Mouse (Mus musculus): ENCODE results near the gene Gm7356. TPM values are rescaled to one million over a fixed set of nuclear protein-coding genes. Genes with fewer than 3 reads are reported as not detected.
"Not testable (repeated sequence)": the region's sequence is repeated elsewhere in the genome, so short reads cannot be mapped to it uniquely, and the experiment has no call there.

Gene Gm7356
- polyA plus RNA-seq (2015; fragmentation: Nextera tagmentation; extraction: Ambion mirVana) = not detected in 2 replicates

- DNase-seq (ENCODE audit: low spot score) = not testable (repeated sequence)
Observed at GRCm38 (mm10) chr17:14003604-14004003, at the start of gene Gm7356. TSS of gene Gm7356 (minus strand) at chr17:14003704.

- not testable (repeated sequence) for DNase-seq (ENCODE audit: low spot score)
Observed at GRCm38 (mm10) chr17:14041880-14042279, 38.4 kb upstream of the Gm7356 start.

GRCm38 (mm10) chr17:14037012-14037411, 33.5 kb upstream of the Gm7356 start:
- not testable (repeated sequence) for DNase-seq (ENCODE audit: low spot score)

GRCm38 (mm10) chr17:14036113-14036512, 32.6 kb upstream of the Gm7356 start:
- DNase-seq (ENCODE audit: low spot score) = not testable (repeated sequence)

GRCm38 (mm10) chr17:13993425-13993824, 10.1 kb downstream of the Gm7356 start:
- not testable (repeated sequence) for DNase-seq (ENCODE audit: low spot score)

- no peak for DNase-seq (ENCODE audit: low spot score)
Observed at GRCm38 (mm10) chr17:13987690-13988089, 15.8 kb downstream of the Gm7356 start.

GRCm38 (mm10) chr17:13970796-13971195, 32.7 kb downstream of the Gm7356 start:
- DNase-seq (ENCODE audit: low spot score) = not testable (repeated sequence)

- not testable (repeated sequence) for DNase-seq (ENCODE audit: low spot score)
Observed at GRCm38 (mm10) chr17:13969917-13970316, 33.6 kb downstream of the Gm7356 start.

GRCm38 (mm10) chr17:13965048-13965447, 38.5 kb downstream of the Gm7356 start:
- not testable (repeated sequence) for DNase-seq (ENCODE audit: low spot score)

- not testable (repeated sequence) for DNase-seq (ENCODE audit: low spot score)
Observed at GRCm38 (mm10) chr17:13962245-13962644, 41.3 kb downstream of the Gm7356 start.

GRCm38 (mm10) chr17:13958129-13958528, 45.4 kb downstream of the Gm7356 start:
- not testable (repeated sequence) for DNase-seq (ENCODE audit: low spot score)

GRCm38 (mm10) chr17:13951570-13951969, 51.9 kb downstream of the Gm7356 start:
- DNase-seq (ENCODE audit: low spot score) = not testable (repeated sequence)

Other genes starting within 250 kb of the Gm7356 start
- 20.8 and 29.9 TPM in 2 replicates for gene Afdn, start 243.2 kb downstream of the Gm7356 start, polyA plus RNA-seq (2015; fragmentation: Nextera tagmentation; extraction: Ambion mirVana)
- 0.58 and 0.77 TPM in 2 replicates for gene Tcte2, start 241.9 kb downstream of the Gm7356 start, polyA plus RNA-seq (2015; fragmentation: Nextera tagmentation; extraction: Ambion mirVana)
- gene Gm7168, start 55.3 kb downstream of the Gm7356 start, polyA plus RNA-seq (2015; fragmentation: Nextera tagmentation; extraction: Ambion mirVana) = not detected in 2 replicates
- not detected in 2 replicates for gene Gm7358, start 55.8 kb upstream of the Gm7356 start, polyA plus RNA-seq (2015; fragmentation: Nextera tagmentation; extraction: Ambion mirVana)
- 19.5 and 21.1 TPM in 2 replicates for gene Dact2, start 200.6 kb upstream of the Gm7356 start, polyA plus RNA-seq (2015; fragmentation: Nextera tagmentation; extraction: Ambion mirVana)

Measured in thymus, postnatal 0 days (tissue).